Mouse (Mus musculus): ENCODE measurements around the gene Qrich1. TPM values are rescaled to one million over a fixed set of nuclear protein-coding genes. Genes with fewer than 3 reads are reported as not detected.

The Qrich1 gene
- total RNA-seq, 4 experiments from 2014 or later = 44.8 to 59.1 (median 55.7) TPM

DNA sequence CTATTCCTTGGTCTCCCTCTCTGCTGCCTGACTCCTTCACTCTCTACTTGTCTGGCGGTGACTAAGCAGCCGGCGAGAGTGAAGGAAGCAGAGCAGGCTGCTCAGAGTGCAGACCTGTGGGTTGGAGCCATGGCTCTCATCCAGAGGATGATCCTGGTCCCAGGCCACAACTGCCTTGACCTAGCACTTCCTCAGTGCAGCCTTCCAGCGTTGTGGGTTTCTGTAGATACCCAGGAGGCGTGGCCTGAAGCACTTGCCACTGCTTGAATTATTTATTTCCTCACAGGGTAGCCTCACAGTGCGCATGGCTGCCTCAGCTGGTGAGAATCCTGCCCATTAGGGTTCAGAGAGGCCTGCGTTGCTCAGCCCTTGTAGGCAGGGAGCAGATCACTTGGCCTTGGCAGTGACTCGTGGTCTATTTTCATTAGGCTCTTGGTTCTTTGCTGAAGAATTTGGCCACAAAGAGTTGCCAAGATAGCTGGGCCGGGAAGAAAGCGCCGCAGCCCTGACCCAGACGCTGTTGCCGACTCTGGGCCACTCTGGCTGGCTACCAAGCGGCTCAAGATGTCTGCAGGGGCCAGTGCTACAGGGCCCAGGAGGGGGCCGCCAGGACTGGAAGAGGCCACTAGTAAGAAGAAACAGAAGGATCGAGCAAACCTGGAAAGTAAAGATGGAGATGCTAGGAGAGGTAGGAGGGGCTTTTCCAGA, 24.4 kb upstream of the Qrich1 start:
- DNase-seq (ENCODE audit: low spot score in 2 of 2) = peak; percentile 28 to 46

DNA sequence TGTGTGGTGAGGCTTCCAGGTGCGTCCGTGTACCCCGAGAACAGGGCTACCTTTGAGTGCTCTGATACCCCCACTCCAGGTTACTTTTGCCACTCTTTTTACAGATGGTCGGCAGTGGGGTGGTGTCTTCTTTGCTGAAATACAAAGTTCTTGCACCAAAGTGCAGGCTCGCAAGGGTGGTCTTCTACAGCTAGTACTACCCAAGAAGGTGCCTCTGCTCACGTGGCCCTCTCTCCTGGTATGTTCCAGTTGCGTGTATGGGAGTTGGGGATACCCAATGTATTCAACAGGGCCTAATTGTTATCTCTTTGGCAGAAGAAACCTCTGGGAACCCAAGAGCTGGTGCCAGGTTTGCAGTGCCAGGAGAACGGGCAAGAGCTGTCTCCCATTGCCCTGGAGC, 23.4 kb upstream of the Qrich1 start:
- no peak for DNase-seq (ENCODE audit: low spot score in 2 of 2)

DNA sequence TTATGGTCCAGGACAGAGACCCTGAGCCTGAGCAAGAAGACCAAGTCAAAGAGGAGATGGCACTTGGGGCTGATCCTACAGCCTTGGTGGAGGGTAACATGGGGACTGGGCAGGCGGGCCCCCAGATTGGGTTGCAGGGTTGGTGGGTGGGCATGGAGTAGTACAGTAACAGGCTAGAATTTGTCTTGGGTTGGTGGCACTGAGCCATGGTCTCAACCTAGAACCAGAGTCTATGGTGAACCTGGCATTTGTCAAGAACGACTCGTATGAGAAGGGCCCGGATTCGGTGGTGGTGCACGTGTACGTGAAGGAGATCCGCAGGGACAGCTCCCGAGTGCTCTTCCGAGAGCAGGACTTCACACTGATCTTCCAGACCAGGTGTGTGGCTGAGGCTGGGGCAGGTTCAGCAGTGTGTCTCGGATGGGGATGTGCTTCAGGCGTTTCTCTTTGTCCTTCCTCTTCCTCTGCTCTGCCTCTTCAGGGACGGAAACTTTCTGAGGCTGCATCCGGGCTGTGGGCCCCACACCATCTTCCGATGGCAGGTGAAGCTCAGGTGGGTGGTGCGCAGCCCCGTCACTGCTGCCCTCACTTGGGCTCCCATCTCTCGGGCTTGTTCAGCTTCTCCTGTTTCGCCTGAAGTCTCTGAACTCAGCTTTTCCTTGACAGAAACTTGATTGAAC, 22.3 kb upstream of the Qrich1 start:
- DNase-seq (ENCODE audit: low spot score in 2 of 2) = no peak

DNA sequence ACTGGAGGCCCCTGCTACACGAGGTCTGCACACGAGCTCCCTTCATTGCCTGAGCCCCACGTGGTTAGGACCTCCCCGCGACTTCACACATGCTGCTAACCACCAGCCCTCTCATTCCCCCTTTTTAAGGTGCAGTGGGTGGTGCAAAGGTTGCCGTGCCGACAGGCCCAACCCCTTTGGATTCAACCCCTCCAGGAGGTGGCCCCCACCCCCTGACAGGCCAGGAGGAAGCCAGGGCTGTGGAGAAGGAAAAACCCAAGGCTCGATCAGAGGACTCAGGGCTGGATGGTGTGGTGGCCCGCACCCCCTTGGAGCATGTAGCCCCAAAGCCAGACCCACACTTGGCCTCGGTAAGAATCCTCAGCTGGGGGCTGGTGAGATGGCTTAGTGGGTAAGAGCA, 21.7 kb upstream of the Qrich1 start:
- DNase-seq (ENCODE audit: low spot score in 2 of 2) = no peak

DNA sequence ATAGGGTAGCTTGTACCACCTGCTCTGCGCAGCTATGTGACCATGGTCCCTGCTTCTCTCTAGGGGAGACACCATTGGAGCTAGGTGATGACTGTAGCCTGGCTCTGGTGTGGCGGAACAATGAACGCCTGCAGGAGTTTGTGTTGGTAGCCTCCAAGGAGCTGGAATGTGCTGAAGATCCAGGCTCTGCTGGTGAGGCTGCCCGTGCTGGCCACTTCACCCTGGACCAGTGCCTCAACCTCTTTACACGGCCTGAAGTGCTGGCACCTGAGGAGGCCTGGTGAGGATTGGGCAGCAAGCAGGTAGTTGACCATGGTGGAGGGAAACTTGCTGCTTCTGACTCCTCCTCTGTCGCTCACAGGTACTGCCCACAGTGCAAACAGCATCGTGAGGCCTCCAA, 17.4 kb upstream of the Qrich1 start:
- no peak for DNase-seq (ENCODE audit: low spot score in 2 of 2)

DNA sequence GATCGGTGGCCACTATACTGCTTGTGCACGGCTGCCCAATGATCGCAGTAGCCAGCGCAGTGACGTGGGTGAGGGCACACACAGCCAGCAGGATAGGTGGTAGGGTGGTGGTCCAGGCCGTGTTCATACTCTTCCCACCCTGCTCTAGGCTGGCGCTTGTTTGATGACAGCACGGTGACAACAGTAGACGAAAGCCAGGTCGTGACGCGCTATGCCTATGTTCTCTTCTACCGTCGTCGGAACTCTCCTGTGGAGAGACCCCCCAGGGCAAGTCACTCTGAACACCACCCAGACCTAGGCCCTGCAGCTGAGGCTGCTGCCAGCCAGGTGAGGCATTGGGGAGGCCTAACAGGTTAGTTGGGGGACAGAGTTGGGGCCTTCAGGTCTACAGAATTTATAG, 16.7 kb upstream of the Qrich1 start:
- no peak for DNase-seq (ENCODE audit: low spot score in 2 of 2)

DNA sequence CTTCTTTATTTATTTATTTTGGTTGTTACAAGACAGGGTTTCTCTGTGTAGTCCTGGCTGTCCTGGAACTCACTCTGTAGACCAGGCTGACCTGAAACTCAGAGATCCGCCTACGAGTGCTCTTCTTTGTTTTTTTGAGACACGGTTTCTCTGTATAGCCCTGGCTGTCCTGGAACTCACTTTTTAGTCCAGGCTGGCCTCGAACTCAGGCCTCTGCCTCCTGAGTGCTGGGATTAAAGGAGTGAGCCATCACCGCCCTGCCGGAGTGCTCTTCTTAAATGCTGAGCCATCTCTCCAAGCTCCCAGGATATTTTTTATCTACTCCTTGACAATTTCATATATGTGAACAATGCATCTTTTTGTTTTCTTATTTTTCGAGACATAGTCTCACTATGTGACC, 9.7 kb upstream of the Qrich1 start:
- DNase-seq (ENCODE audit: low spot score in 2 of 2) = no peak

DNA sequence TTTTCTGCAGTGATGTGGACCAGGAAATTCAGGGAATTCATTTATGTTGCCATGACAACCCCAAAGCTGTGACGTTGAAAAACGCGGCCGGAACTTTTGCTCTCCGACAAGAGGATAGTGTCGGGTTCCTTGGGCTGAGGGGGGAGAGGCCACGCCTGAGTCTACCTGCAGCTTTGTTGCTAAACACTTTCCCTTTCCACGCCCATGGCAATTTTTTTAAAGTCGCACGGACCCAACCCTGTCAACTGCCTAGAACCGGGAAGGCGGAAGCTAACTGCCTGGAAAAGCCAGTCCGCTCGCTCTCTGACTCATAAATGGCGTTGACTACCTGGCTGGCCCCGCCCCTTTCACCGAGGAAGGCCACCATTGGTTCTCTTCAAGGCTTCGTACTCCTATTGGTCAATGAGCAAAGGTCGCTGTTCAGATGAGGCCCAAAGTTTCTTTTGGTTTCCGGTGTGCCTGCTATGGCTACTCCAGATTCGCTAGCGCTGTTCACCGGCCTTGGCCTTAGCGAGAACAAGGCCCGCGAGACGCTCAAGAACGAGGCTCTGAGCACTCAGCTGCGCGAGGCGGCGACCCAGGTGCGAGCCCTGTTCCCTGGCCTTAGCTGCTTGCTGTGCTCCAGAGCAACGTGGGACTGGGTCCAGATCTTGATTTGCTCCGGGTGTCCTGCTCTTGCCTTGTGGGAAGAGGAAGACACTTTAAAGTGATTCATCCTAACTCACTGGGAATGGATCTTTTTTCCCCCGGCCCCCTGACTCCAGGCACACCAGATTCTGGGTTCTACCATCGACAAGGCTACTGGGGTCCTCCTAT, 8.8 kb upstream of the Qrich1 start, which contains the start of gene Qars:
Gene Qars (plus strand): TSS at position 88 of the 816 bp plus-strand sequence.
- DNase-seq (ENCODE audit: low spot score in 2 of 2) = peak; percentile 91 to 92

DNA sequence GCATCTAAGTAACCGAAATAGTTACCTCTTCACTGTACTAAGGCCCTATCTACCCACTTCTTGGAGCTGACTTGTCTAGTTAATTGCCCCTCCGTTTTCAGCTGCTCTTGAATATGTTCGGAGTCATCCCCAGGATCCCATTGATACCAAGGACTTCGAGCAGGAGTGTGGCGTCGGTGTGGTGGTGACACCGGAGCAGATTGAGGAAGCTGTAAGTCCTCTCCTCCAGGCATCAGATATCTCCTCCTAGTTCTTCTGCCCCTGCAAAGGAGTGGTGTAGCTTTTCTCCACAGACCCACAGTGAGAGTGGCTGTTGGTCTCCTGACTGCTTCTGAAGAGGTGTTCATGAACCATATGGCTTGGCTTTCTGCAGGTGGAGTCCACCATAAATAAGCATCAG, 7.8 kb upstream of the Qrich1 start:
- no peak for DNase-seq (ENCODE audit: low spot score in 2 of 2)

DNA sequence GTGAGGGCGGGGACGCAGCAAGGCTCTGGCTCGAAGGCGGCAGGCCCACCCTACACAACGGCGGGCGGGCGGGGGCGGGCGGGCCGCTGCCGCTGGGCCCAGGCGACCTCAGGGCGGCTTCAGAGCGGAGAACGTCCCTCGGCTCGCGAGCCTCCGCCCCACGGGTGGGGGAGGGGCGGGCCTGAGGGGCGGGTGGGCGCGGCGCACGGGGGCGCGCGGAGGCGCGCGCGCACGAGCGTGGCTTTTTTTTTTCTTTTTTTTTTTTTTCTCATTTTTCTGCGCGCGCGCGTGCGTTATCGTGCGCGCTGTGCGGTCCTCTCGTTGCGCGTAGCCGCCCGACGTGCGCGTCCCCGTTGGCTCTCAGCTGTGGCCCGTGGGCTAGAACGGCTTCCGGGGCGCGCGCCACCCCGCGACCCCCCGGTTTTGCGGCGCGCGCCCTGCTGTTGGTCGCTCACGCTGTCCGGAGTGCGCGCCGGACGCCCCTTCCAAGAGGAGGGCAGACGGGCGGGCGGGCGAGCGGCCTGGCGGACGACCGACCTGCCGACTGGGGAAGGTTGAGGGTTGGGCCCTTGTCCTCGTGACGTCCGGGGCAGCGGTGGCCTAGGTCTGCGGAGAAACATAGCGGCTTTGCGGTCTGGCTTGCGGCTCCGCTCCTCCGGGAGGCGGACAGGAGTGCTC, 786 bp downstream of the Qrich1 start:
- DNase-seq (ENCODE audit: low spot score in 2 of 2) = peak; percentile 53 to 67

DNA sequence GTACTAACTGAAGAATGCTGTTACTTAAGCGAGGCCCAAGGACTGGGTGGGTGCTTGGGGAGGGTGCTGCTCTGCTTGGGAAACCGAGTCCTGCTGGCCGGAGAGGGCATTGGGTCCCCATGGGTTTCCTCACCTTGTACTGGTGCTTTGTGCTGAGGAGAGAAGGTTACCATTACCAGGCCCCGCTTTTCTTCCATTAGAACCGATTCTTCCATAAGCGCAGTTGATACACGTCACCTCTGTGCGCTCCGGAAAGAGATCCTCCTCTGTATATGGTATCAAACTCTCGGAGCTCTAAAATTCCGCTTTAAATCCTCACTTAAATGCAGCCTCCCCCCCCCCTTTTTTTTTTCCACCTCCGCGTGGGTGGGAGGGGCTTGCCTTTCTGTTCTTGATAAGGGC, 1.3 kb downstream of the Qrich1 start:
- no peak for DNase-seq (ENCODE audit: low spot score in 2 of 2)

DNA sequence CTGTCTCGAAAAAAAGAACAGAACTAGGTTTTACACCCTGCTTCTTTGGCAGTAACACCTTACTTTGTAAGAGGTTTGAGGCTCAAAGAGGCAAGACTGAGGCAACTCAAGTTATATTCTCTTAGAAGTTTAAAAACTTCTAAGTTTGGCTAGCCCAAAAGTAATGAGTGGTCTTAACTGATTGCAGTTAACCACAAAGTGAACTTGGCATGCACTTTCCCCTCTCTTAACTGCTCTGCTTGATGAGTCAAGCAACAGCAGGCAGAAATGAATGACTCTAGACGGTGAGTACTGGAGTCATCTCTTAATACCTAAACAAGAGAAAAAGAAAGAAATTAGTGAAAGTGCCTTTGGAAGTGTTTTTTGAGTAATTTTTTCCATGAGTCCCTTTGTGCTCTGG, 5.0 kb downstream of the Qrich1 start:
- DNase-seq (ENCODE audit: low spot score in 2 of 2) = no peak

DNA sequence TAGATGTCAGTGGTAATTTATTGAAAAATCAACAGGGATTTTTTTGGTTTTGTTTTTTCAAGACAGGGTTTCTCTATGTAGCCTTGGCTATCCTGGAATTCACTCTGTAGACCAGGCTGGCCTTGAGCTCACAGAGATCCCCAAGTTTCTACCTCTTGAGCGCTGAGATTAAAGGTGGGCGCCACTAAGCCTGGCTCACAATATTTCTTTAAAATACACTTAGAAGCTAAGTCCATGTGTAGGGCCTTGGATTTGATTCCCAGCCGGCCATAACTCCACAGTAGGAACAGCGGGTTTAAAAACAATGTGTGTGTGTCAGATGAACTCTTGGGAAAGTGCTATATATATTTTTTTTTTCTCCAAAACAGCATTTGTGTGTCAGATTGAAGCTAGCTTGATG, 6.7 kb downstream of the Qrich1 start:
- no peak for DNase-seq (ENCODE audit: low spot score in 2 of 2)

DNA sequence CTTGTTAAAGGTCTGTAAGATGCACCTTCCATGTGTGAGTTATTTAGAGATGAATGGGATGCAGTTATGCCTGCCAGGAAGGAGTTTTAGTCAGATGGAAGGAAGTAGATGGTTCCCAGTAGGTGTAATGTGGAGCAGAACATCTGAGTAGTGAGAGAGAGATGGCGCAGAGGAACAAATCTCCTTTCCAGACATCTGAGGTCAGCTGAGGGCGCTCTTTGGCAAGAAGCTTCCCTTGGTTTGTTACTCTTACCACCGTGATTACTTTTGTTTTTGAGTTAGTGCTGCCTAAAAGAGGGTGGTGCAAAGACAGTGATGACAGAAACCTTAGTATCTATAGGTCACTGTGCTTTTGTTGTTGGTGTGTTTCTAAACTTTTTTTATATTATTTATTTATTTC, 8.8 kb downstream of the Qrich1 start:
- no peak for DNase-seq (ENCODE audit: low spot score in 2 of 2)

DNA sequence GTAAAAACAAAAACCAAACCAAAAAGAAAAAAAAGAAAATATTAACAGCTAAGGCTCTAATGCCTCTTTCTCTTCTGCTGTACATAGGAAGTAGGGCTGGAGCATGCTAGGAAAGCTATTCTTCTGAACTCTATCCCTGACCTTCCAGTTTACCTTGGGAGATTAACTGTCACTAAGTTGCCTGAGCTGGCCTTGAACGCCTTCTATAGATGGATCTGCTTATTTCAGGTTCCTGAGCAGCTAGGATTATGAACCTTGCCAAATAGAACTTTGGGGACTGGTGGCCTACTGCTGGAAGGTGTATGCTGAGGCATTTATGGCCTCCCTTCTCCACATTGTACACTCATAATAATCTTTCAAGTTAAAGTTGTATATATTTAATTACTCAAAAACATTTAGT, 14.3 kb downstream of the Qrich1 start:
- DNase-seq (ENCODE audit: low spot score in 2 of 2) = no peak

DNA sequence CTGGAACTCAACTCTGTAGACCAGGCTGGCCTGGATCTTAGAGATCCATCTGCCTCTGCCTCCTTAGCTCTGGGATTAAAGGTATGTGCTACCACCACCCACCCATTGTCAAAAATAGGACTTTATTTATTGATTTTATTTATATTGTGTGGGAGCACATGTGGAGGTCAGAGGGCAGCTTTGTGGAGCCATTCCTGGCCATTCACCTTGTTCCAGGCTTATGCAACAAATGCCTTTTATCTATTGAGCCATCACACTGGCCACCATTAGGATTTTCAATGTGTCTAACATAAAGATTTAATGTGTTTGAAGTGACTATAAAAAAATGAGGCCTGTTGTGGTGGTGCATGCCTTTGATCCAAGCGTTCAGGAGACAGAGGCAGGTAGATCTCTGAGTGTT, 14.9 kb downstream of the Qrich1 start:
- no peak for DNase-seq (ENCODE audit: low spot score in 2 of 2)

DNA sequence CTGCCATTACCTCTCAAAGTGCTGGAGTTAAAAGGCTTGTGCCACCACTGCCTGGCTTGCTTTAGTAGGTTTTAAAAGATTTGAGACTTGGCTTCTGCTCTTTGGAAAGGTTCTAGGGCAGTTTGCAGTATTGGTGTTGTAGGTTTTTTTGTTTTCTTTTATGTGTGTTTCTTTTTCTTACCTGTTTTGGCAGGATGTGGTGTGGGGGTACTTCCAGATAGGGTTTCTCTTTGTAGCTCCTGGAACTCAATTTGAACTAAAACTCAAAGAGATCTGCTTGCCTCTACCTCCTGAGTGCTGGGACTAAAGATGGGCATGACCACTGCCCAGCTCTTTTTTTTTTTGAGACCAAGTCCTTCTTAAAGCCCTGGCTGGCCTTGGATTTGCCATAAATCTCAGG, 24.2 kb downstream of the Qrich1 start:
- DNase-seq (ENCODE audit: low spot score in 2 of 2) = no peak

DNA sequence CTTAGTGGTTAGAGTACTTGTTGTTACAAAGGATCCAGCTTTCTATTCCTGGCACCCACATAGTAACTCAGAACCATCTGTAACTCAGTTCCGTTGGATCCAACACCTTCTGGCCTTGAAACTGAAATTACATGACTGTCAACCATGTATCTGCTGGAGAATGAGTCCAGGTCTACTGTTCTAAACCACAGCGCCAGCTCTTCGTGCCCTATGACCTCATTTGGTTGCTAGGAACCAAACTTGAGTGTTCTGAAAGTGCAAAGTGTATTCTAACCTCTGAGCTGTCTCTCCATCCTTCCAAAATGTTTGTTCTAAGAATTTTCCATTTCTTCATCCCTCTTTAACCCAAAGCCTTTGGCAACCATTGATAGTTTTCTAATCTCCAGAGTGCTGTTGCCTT, 29.4 kb downstream of the Qrich1 start:
- no peak for DNase-seq (ENCODE audit: low spot score in 2 of 2)

DNA sequence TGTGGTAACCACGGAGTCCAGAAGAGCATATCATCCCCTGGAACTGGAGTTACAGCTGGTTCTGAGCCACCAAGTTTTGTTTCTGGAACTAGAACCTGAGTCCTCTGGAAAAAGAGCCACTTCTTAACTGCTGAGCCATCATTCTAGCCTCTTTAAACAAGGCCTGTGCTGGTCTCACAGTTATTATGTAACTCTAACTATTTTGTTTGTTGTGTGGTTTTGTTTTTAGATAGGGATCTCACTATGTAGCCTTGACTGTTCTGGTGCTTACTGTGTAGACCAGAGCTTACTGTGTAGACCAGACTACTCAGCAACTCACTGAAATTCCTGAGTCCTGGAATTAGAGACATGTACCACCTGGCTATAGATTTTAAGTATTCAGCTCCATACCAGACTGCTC, 30.3 kb downstream of the Qrich1 start:
- no peak for DNase-seq (ENCODE audit: low spot score in 2 of 2)

DNA sequence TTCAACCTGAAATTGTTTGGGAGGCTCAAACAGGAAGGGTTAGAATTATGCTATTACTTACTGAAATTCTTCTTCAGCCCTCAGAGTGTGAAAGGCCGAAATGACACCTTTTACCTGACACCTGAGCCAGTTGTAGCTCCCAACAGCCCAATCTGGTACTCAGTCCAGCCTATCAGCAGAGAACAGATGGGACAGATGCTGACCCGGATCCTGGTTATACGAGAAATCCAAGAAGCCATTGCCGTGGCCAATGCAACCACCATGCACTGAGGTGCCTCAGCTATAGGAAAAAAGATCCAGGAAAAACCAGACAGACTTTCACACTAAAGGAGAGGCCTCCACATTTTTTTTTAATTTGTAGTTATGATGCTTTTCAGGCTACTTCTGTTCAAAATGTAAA, 42.6 kb downstream of the Qrich1 start:
- no peak for DNase-seq (ENCODE audit: low spot score in 2 of 2)

DNA sequence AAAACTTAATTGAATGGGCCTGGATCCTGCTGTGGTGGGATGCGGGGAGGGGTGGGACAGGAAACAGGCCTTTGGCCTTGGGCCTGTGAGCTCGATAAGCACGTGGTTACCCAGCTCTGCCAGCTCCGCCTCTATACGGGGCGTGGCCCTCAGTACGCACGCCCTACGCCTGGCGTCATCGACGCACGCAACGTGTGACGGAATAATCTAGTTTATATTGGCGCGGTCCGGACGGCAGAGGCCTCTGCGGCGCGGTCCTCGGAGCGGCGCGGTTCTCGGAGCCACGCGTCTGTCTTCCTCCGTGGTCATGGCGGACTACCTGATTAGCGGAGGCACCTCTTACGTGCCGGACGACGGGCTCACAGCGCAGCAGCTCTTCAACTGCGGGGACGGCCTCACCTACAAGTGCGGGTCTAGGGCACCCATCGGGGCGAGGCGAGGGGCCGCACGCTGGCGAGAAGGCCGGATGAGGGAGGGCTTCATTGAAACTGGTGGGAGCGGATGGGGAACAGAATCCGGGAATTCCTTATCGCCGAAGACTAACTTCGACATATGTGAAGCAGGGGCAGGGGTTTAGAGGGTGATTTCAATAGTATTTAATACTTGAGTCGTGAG, 43.7 kb downstream of the Qrich1 start, which contains the start of gene Impdh2:
Gene Impdh2 (plus strand): TSS at position 60 of the 615 bp plus-strand sequence.
- peak; percentile 93 to 94 for DNase-seq (ENCODE audit: low spot score in 2 of 2)

Data from gastrocnemius, adult 8-10 months (tissue).